Comparison of ENCODE assay signal across 8 mouse cellular contexts in the genomic region with DNA sequence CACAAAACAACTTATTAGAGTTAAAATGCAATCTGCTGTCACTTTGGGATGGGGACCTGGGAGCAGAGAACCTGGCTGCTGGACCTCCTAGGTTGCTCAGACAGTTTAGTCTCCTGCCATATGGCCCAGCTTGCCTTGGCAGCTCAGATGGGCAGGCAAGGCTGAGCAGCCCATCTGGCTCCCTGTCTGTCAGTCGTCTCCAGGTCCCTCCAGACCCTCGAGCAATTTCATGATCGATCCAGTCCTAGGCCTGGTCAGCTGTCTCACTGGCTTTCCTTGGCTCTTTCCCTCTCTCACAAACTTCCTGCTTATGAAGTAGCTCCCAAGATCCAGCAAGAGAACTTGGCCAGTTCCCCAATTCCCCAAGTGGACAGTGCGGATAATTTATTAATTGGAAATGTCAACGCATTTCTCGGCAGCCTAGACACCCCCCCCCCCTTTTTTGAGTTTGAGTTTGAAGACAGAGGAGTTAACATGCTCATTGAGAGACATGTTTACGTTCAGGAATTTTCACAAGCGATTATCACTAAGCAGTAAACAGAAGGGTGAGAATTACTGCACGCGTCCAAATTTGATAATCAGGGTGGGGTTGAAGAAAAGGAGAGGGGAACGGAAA. TPM values are rescaled to one million over a fixed set of nuclear protein-coding genes. Genes with fewer than 3 reads are reported as not detected.
DNase-seq lines count a peak whose midpoint lies in the region; ATAC-seq lines count a peak whose summit lies in the region.

No protein-coding gene starts in this region.

- no peak for DNase-seq in liver, embryonic 11.5 days (ENCODE audit: low spot score)
- DNase-seq in liver: no peak
- peak; percentile 76 to 88 for DNase-seq in cerebellum, postnatal 10 days
- DNase-seq in right cerebral cortex, postnatal 25 days: no peak
- DNase-seq in ovary, postnatal 36 days (ENCODE audit: low spot score): no peak
- DNase-seq in gastrocnemius, postnatal 10 days: no peak

- H3K9ac ChIP-seq in liver, embryonic 11.5 days (ENCODE audit: low read depth, low read length): no peak overlapping the region
- peak overlapping the region; percentile 43; the same call in 1 of the 2 replicates for H3K9ac ChIP-seq in hindbrain, embryonic 15.5 days

- peak overlapping the region; percentile 61 for H3K4me3 ChIP-seq in liver, embryonic 11.5 days (ENCODE audit: low read depth, low read length)
- H3K4me3 ChIP-seq in hindbrain, embryonic 15.5 days: peak overlapping the region; percentile 48

- H3K36me3 ChIP-seq in liver, embryonic 11.5 days (ENCODE audit: control insufficient read depth, insufficient read depth, low read length): no peaks in the 10 kb centered on the region
- H3K36me3 ChIP-seq in hindbrain, embryonic 15.5 days: no peaks in the 10 kb centered on the region

- H3K4me2 ChIP-seq in liver, embryonic 11.5 days: peak overlapping the region; percentile 97
- H3K4me2 ChIP-seq in hindbrain, embryonic 15.5 days: peak overlapping the region; percentile 97

- no peak overlapping the region for H3K27ac ChIP-seq in liver, embryonic 11.5 days (ENCODE audit: low read depth, low read length)
- H3K27ac ChIP-seq in hindbrain, embryonic 15.5 days (replicated peaks): no peak overlapping the region

- ATAC-seq in liver, embryonic 11.5 days (replicated peaks; ENCODE audit: low FRiP score): peak; percentile 19; the same call in 1 of the 2 replicates
- ATAC-seq in hindbrain, embryonic 15.5 days (ENCODE audit: low FRiP score, low read depth): no peak
- 0 out of 2 replicates have a peak, but pooled peaks have one; percentile 18 for ATAC-seq in monocyte, adult 5-6 weeks (replicated peaks; ENCODE audit: insufficient number of reproducible peaks, low FRiP score, low TSS enrichment, poor library complexity, severe bottlenecking)

- peaks cover 58% of the 10 kb centered on the region for H3K27me3 ChIP-seq in liver, embryonic 11.5 days (replicated peaks; ENCODE audit: control insufficient read depth, insufficient read depth, low read length)
- H3K27me3 ChIP-seq in hindbrain, embryonic 15.5 days: peaks cover 35% of the 10 kb centered on the region

- H3K4me1 ChIP-seq in liver, embryonic 11.5 days (replicated peaks; ENCODE audit: control insufficient read depth, insufficient read depth, low read length): peaks cover 3% of the 10 kb centered on the region; the same call in 1 of the 2 replicates
- peaks cover 21% of the 10 kb centered on the region for H3K4me1 ChIP-seq in hindbrain, embryonic 15.5 days (replicated peaks)

- H3K9me3 ChIP-seq in liver, embryonic 11.5 days (ENCODE audit: control insufficient read depth, low read length): no peaks in the 10 kb centered on the region
- H3K9me3 ChIP-seq in hindbrain, embryonic 15.5 days: no peaks in the 10 kb centered on the region

- WGBS in liver, embryonic 11.5 days: 5% methylated on average over 11 of the region's 11 CpGs
- 2% methylated on average over 11 of the region's 11 CpGs for WGBS in hindbrain, embryonic 15.5 days

RNA-seq across cellular contexts. Expression of gene Cdc20b, which starts 0.5 kb away (rescaled TPM):
- not detected in 2 replicates for polyA plus RNA-seq in liver, embryonic 11.5 days (2014; fragmentation: Nextera tagmentation; extraction: Ambion mirVana)
- polyA plus RNA-seq in hindbrain, embryonic 15.5 days (2015; fragmentation: Nextera tagmentation; extraction: Ambion mirVana): 0.24 and 0.52 TPM in 2 replicates
- 1.0 to 11.5 TPM (median 6.1 TPM) in 3 replicates for total RNA-seq in monocyte, adult 5-6 weeks (2017)
- total RNA-seq in gastrocnemius, postnatal 10 days (2021): not detected

RNA-seq across cellular contexts. Expression of gene Gpx8, which starts 11.8 kb away (rescaled TPM):
- 43.0 and 43.4 TPM in 2 replicates for polyA plus RNA-seq in liver, embryonic 11.5 days (2014; fragmentation: Nextera tagmentation; extraction: Ambion mirVana)
- 59.0 and 62.9 TPM in 2 replicates for polyA plus RNA-seq in hindbrain, embryonic 15.5 days (2015; fragmentation: Nextera tagmentation; extraction: Ambion mirVana)
- total RNA-seq in monocyte, adult 5-6 weeks (2017): 8.4 to 18.8 TPM (median 16.9 TPM) in 3 replicates
- 10 to 100 TPM; 36.2 to 43.7 TPM for total RNA-seq in gastrocnemius, postnatal 10 days (2021)

RNA-seq across cellular contexts. Expression of gene Mcidas, which starts 40.7 kb away (rescaled TPM):
- polyA plus RNA-seq in liver, embryonic 11.5 days (2014; fragmentation: Nextera tagmentation; extraction: Ambion mirVana): not detected in 2 replicates
- 0.45 and 1.3 TPM in 2 replicates for polyA plus RNA-seq in hindbrain, embryonic 15.5 days (2015; fragmentation: Nextera tagmentation; extraction: Ambion mirVana)
- total RNA-seq in monocyte, adult 5-6 weeks (2017): not detected in 3 replicates
- total RNA-seq in gastrocnemius, postnatal 10 days (2021): not detected

RNA-seq across cellular contexts. Expression of gene Ccno, which starts 46.8 kb away (rescaled TPM):
- polyA plus RNA-seq in liver, embryonic 11.5 days (2014; fragmentation: Nextera tagmentation; extraction: Ambion mirVana): 0.08 TPM in 1 of 2 replicates, not detected in the other
- 0.67 and 1.4 TPM in 2 replicates for polyA plus RNA-seq in hindbrain, embryonic 15.5 days (2015; fragmentation: Nextera tagmentation; extraction: Ambion mirVana)
- 0.48 to 1.8 TPM (median 0.49 TPM) in 3 replicates for total RNA-seq in monocyte, adult 5-6 weeks (2017)
- total RNA-seq in gastrocnemius, postnatal 10 days (2021): under 1 TPM; 0.21 to 0.23 TPM

Comparison
In these comparisons a context has a peak if more than half of its experiments do, and no peak if none do; other contexts are left out.
1. DNase-seq: peak in cerebellum, postnatal 10 days (2 of 2); none in liver, embryonic 11.5 days (single experiment), liver (single experiment), right cerebral cortex, postnatal 25 days (single experiment), ovary, postnatal 36 days (single experiment) and gastrocnemius, postnatal 10 days (single experiment).